Mouse (Mus musculus) liver, adult 2 months (tissue): ENCODE data around the gene Hspb6.

ENCODE experiments used
- CTCF ChIP-seq: fragments of 200-500 bp; IDR thresholded peaks from 2 replicates; pipeline ENCODE4 v1.5.1; 2011; ENCODE audit warnings: low read depth, low read length, control low read depth
- POLR2A ChIP-seq: fragments of 200-500 bp; IDR thresholded peaks from 2 replicates; pipeline ENCODE4 v1.6.1; 2011; ENCODE audit warnings: low read length, control low read depth; ENCODE audit not compliant: insufficient read depth; ENCODE audit errors: extremely low read depth

- no peak for TF ChIP-seq CTCF
- TF ChIP-seq POLR2A, result no peak
These were observed 44.1 kb downstream of the Hspb6 start for GRCm38 (mm10) chr7:30596093-30596492.
